Mouse (Mus musculus): ENCODE data around the gene Ugt1a6a. TPM values are rescaled to one million over a fixed set of nuclear protein-coding genes. Genes with fewer than 3 reads are reported as not detected.
"Not testable (repeated sequence)": the region's sequence is repeated elsewhere in the genome, so short reads cannot be mapped to it uniquely, and the experiment has no call there.

Ugt1a6a gene
- polyA plus RNA-seq, 1 experiment from 2014 or later = 10.6 TPM

DNA sequence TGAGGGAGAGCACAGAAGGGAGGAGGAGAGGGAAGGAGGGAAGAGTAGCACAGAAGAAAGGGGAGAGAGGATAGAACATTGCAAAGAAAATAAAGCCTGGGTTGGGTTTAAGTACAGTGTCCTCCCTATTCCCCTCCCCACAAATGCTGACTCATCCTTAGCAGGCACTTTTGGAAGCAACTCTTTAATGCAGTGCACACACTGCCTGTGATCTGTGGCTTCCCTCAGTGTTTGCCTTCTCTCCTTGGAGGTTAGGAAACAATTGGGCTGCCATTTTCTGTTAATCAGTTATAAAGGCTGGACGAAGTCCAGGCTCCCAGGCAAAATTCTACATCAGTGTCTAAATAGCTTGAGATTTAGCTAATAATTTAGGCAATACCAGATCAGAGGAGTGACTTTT lies 5.9 kb downstream of the Ugt1a6a start:
- WGBS = 47% methylated on average over 1 of the region's 1 CpGs
- not testable (repeated sequence) for H3K4me3 ChIP-seq (ENCODE audit: low read depth, low read length); H3K9ac ChIP-seq (ENCODE audit: low read depth, low read length); H3K4me2 ChIP-seq (ENCODE audit: low read depth, low read length); H3K4me1 ChIP-seq (ENCODE audit: control insufficient read depth, insufficient read depth, low read length); H3K27ac ChIP-seq (replicated peaks; ENCODE audit: low read depth, low read length); H3K9me3 ChIP-seq (ENCODE audit: control insufficient read depth, low read length); DNase-seq (ENCODE audit: low spot score); H3K36me3 ChIP-seq (ENCODE audit: control insufficient read depth, insufficient read depth, low read length); ATAC-seq (ENCODE audit: low read depth); H3K27me3 ChIP-seq (replicated peaks; ENCODE audit: control insufficient read depth, insufficient read depth, low read length)

DNA sequence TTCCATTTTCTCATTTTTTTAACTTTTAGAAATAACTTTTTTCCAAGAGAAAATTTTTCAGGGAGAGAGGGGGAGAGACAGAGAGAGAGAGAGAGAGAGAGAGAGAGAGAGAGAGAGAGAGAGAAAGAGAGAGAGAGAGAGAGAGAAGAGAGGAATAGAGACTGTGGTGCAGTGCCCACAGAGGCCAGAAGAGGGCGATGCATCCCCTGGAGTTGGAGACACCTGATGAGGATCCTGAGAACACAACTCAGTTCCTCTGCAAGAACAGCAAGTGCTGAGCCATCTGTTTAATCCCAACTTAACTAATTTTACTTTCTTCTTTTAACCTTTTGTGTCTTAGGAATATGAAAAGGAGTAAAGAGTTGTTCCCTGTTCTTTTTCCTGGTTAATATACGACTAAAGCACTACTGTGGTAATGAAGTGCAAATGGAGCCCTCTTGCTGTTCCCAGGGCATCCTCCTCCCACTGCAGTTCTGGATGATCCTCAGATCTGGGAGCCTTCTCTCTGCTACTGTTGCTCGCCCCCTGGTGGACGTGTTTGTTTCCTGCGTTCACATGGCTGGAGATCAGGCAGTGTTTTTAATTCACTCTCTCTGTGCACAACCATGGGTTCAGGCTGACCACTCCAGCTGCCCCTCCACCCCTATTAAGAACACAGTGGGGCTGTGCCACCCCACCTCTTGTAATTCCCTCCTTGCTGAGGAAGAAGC lies 9.5 kb downstream of the Ugt1a6a start:
- peak; percentile 11 for DNase-seq (ENCODE audit: low spot score)

DNA sequence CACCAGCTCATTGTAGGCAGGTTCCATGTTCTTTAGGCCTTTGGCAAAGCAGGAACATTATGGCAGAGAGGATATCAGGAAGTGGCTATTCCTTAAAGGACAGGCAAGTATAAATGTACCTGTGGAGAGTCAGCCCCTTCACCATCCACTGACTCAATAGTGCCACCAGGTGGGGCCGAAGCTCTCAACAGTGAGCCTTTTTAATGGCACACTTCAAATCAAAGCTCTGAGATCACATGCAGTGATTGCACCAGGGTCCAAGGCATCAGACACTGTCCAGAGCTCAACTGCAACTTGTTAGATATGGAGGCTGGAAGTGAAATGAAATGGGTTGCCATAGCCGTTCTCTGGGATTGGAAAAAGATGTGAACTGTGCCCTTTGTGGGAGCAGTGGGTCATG lies 10.7 kb downstream of the Ugt1a6a start:
- H3K4me2 ChIP-seq (ENCODE audit: low read depth, low read length); H3K9me3 ChIP-seq (ENCODE audit: control insufficient read depth, low read length); H3K36me3 ChIP-seq (ENCODE audit: control insufficient read depth, insufficient read depth, low read length); H3K27ac ChIP-seq (replicated peaks; ENCODE audit: low read depth, low read length); H3K4me3 ChIP-seq (ENCODE audit: low read depth, low read length); H3K27me3 ChIP-seq (replicated peaks; ENCODE audit: control insufficient read depth, insufficient read depth, low read length); H3K4me1 ChIP-seq (ENCODE audit: control insufficient read depth, insufficient read depth, low read length); H3K9ac ChIP-seq (ENCODE audit: low read depth, low read length); ATAC-seq (ENCODE audit: low read depth): not testable (repeated sequence)
- WGBS = 47% methylated on average over 2 of the region's 2 CpGs
- peak; percentile 3 for DNase-seq (ENCODE audit: low spot score)

More for the DNA sequence above, 9.5 kb downstream of the Ugt1a6a start:
- H3K36me3 ChIP-seq (ENCODE audit: control insufficient read depth, insufficient read depth, low read length); H3K4me3 ChIP-seq (ENCODE audit: low read depth, low read length); H3K9me3 ChIP-seq (ENCODE audit: control insufficient read depth, low read length); H3K27ac ChIP-seq (replicated peaks; ENCODE audit: low read depth, low read length); H3K9ac ChIP-seq (ENCODE audit: low read depth, low read length); H3K4me1 ChIP-seq (ENCODE audit: control insufficient read depth, insufficient read depth, low read length); H3K27me3 ChIP-seq (replicated peaks; ENCODE audit: control insufficient read depth, insufficient read depth, low read length); H3K4me2 ChIP-seq (ENCODE audit: low read depth, low read length): not testable (repeated sequence)
- peak; percentile 67; the same call in 1 of the 2 replicates for ATAC-seq (ENCODE audit: low read depth)
- 2% methylated on average over 4 of the region's 5 CpGs for WGBS

DNA sequence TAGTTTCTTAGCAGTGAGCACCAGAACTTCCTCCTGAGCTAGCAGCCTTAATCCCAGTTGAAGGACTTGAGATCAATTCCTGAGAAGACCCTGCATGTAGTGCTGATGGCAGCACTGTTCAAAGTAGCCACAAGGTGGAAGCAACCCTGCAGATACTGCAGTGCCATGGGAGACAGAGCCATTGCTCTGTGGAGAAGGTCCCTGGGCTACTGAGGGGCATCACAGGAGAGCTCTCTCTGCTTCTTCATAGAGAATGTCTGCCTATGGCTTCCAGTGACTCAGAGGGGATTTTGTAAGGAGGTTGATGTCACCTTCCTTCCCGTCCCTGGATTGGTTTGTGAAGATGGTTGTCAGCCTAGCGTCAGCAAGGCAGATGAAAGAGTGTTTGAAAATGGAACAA lies 15.5 kb downstream of the Ugt1a6a start:
- not testable (repeated sequence) for ATAC-seq (ENCODE audit: low read depth); DNase-seq (ENCODE audit: low spot score); H3K9ac ChIP-seq (ENCODE audit: low read depth, low read length); H3K4me3 ChIP-seq (ENCODE audit: low read depth, low read length); H3K27me3 ChIP-seq (replicated peaks; ENCODE audit: control insufficient read depth, insufficient read depth, low read length); H3K36me3 ChIP-seq (ENCODE audit: control insufficient read depth, insufficient read depth, low read length); H3K27ac ChIP-seq (replicated peaks; ENCODE audit: low read depth, low read length); H3K4me2 ChIP-seq (ENCODE audit: low read depth, low read length); H3K9me3 ChIP-seq (ENCODE audit: control insufficient read depth, low read length); H3K4me1 ChIP-seq (ENCODE audit: control insufficient read depth, insufficient read depth, low read length)
- WGBS = no CpG with 5 or more reads among the region's 2 CpGs

DNA sequence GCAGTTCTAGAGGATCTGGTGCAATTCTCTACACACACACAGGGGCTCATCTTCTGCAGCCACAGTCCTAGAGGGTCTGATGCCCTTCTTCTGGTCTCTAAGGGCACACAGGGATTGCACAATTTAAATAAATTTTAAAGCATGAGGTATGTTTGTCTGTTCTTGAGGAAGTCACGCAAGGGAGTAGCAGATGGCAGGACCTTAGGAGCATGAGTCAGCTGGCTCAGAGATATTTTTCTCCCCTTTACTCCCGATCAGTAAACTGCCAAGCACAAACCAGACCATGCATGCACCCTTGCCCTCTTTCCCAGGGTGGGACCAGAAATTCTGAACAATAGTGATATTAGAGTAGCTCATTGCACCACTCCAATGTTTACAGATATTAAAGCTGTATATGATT lies 23.8 kb downstream of the Ugt1a6a start:
- WGBS = 74% methylated on average over 2 of the region's 2 CpGs
- Histone ChIP-seq H3K27me3 (replicated peaks; ENCODE audit: control insufficient read depth, insufficient read depth, low read length) (no peaks in the 10 kb centered on the region), H3K4me1 (ENCODE audit: control insufficient read depth, insufficient read depth, low read length) (no peaks in the 10 kb centered on the region), H3K4me3 (ENCODE audit: low read depth, low read length) (no peak overlapping the region), H3K4me2 (ENCODE audit: low read depth, low read length) (no peak overlapping the region), H3K27ac (replicated peaks; ENCODE audit: low read depth, low read length) (no peak overlapping the region), H3K36me3 (ENCODE audit: control insufficient read depth, insufficient read depth, low read length) (no peaks in the 10 kb centered on the region), H3K9me3 (ENCODE audit: control insufficient read depth, low read length) (no peaks in the 10 kb centered on the region), H3K9ac (ENCODE audit: low read depth, low read length) (no peak overlapping the region)
- no peak for DNase-seq (ENCODE audit: low spot score)
- no peak for ATAC-seq (ENCODE audit: low read depth)

DNA sequence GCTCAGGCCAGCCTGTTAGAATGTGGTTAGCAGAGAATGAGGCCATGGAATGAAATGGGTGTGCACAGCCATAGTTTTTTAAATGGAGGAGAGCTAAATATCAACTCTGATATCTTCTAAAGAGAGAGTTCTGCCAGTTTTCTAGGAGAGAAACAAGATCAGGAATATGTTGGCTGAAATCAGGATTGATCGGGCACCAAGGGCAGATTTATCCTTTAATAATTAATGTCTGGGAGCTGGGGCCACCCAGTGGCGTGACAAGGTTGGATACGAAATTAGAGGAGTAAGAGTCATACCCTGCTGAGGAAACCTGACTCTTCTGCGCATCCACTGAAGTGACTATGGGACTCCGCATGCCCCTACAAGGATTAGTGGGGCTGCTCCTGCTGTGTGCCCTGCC lies 31.1 kb downstream of the Ugt1a6a start, which contains the start of gene Ugt1a5:
Ugt1a5 (plus strand) TSS at position 302 of the 400 bp plus-strand sequence.
- Histone ChIP-seq H3K36me3 (ENCODE audit: control insufficient read depth, insufficient read depth, low read length) (no peaks in the 10 kb centered on the region), H3K4me3 (ENCODE audit: low read depth, low read length) (no peak within 1 kb of the TSS), H3K4me2 (ENCODE audit: low read depth, low read length) (no peak within 1 kb of the TSS), H3K9ac (ENCODE audit: low read depth, low read length) (no peak within 1 kb of the TSS), H3K9me3 (ENCODE audit: control insufficient read depth, low read length) (no peaks in the 10 kb centered on the region), H3K27me3 (replicated peaks; ENCODE audit: control insufficient read depth, insufficient read depth, low read length) (no peaks in the 10 kb centered on the region), H3K4me1 (ENCODE audit: control insufficient read depth, insufficient read depth, low read length) (no peaks in the 10 kb centered on the region), H3K27ac (replicated peaks; ENCODE audit: low read depth, low read length) (no peak within 1 kb of the TSS)
- DNase-seq (ENCODE audit: low spot score) (no peak), ATAC-seq (ENCODE audit: low read depth) (no peak)
- WGBS = 79% methylated on average over 5 of the region's 5 CpGs

DNA sequence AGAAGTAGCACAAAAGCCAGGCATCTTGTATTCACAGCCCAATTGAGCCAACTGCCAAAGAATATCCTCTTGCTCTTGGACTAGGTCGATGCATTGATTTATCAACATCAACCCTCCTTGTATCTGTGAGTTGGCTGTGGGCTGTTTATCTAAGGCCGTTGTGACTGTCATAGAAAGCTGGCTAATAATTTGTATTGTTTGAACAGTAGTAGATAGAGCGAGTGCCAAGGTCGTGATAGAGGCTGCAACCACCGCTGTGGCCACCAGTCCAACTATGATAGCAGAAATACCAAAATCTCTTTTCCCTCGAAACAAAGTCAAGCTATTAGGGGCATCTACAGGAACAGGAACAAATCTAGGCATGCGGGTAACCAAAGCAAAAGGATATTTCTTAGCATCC lies 37.6 kb downstream of the Ugt1a6a start:
- not testable (repeated sequence) for H3K27me3 ChIP-seq (replicated peaks; ENCODE audit: control insufficient read depth, insufficient read depth, low read length); H3K4me2 ChIP-seq (ENCODE audit: low read depth, low read length); H3K9me3 ChIP-seq (ENCODE audit: control insufficient read depth, low read length); ATAC-seq (ENCODE audit: low read depth); H3K36me3 ChIP-seq (ENCODE audit: control insufficient read depth, insufficient read depth, low read length); H3K4me3 ChIP-seq (ENCODE audit: low read depth, low read length); H3K4me1 ChIP-seq (ENCODE audit: control insufficient read depth, insufficient read depth, low read length); DNase-seq (ENCODE audit: low spot score); H3K27ac ChIP-seq (replicated peaks; ENCODE audit: low read depth, low read length); H3K9ac ChIP-seq (ENCODE audit: low read depth, low read length)
- 92% methylated on average over 5 of the region's 7 CpGs for WGBS

DNA sequence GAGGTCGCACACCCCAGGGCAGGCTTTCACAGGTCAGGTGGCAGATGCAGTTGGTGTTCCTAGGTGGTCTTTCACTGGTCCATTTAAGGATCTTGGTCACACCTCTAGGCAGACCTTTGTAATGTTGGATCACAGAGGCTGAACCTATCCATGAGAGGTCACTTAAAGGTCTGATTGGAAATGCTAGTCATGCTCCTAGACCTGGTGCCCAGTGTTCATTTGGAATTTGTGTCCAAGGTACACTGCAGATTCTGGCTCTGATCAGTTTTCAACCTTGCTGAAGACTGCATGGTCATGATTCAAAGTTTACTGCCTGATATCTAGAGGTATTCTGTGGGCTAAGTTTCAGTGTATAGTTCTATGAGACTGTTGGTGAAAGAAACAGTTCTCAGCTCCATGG lies 45.0 kb downstream of the Ugt1a6a start:
- DNase-seq (ENCODE audit: low spot score) (no peak), ATAC-seq (ENCODE audit: low read depth) (no peak)
- Histone ChIP-seq H3K4me3 (ENCODE audit: low read depth, low read length) (no peak overlapping the region), H3K9ac (ENCODE audit: low read depth, low read length) (no peak overlapping the region), H3K27ac (replicated peaks; ENCODE audit: low read depth, low read length) (no peak overlapping the region), H3K4me2 (ENCODE audit: low read depth, low read length) (no peak overlapping the region), H3K4me1 (ENCODE audit: control insufficient read depth, insufficient read depth, low read length) (no peaks in the 10 kb centered on the region), H3K36me3 (ENCODE audit: control insufficient read depth, insufficient read depth, low read length) (no peaks in the 10 kb centered on the region), H3K27me3 (replicated peaks; ENCODE audit: control insufficient read depth, insufficient read depth, low read length) (no peaks in the 10 kb centered on the region), H3K9me3 (ENCODE audit: control insufficient read depth, low read length) (peaks cover 21% of the 10 kb centered on the region)
- 73% methylated on average over 1 of the region's 1 CpGs for WGBS

DNA sequence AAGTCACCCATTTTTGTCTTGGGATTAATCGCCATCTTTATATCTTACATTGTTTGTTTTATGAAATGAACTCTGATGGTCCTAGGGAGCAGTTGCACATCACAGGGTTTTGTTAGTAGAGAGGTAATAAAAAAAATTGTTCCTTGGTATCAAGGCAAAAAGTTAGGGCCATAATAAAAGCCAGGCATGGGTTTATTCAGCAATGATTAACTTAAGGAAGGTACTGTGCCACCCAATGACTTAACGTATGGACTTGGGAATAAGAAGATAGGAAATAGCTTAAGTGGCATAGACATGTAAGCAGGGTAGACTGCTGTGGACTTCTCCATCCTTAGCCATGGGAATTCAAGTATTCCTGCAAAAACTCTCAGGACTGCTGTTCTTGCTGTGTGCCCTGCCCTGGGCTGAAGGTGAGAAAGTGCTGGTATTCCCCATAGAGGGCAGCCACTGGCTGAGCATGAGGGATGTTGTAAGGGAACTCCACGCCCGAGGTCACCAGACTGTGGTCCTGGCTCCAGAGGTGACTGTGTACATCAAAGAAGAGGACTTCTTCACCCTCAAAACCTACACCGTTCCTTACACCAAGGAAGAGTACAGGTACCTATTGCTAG lies 51.8 kb downstream of the Ugt1a6a start:
- no peak overlapping the region for H3K4me3 ChIP-seq (ENCODE audit: low read depth, low read length)
- ATAC-seq (ENCODE audit: low read depth) (no peak), DNase-seq (ENCODE audit: low spot score) (no peak)
- 0 out of 2 replicates have a peak, but pooled peaks cover 3% of the 10 kb centered on the region for H3K9me3 ChIP-seq (ENCODE audit: control insufficient read depth, low read length)
- no peak overlapping the region for H3K4me2 ChIP-seq (ENCODE audit: low read depth, low read length)
- no peaks in the 10 kb centered on the region for H3K27me3 ChIP-seq (replicated peaks; ENCODE audit: control insufficient read depth, insufficient read depth, low read length)
- 85% methylated on average over 5 of the region's 5 CpGs for WGBS
- H3K4me1 ChIP-seq (ENCODE audit: control insufficient read depth, insufficient read depth, low read length) = no peaks in the 10 kb centered on the region
- no peak overlapping the region for H3K9ac ChIP-seq (ENCODE audit: low read depth, low read length)
- H3K27ac ChIP-seq (replicated peaks; ENCODE audit: low read depth, low read length) = no peak overlapping the region
- no peaks in the 10 kb centered on the region for H3K36me3 ChIP-seq (ENCODE audit: control insufficient read depth, insufficient read depth, low read length)
